Mouse (Mus musculus) cerebellum, adult 18-20 months (tissue): ENCODE measurements around the gene Slc3a2.
"Not testable (repeated sequence)": the region's sequence is repeated elsewhere in the genome, so short reads cannot be mapped to it uniquely, and the experiment has no call there.

ENCODE experiments used
- DNase-seq, 2 experiments: peaks; one replicate each; pipeline ENCODE4 v3.0.0; 2021

Gene Slc3a2

DNA sequence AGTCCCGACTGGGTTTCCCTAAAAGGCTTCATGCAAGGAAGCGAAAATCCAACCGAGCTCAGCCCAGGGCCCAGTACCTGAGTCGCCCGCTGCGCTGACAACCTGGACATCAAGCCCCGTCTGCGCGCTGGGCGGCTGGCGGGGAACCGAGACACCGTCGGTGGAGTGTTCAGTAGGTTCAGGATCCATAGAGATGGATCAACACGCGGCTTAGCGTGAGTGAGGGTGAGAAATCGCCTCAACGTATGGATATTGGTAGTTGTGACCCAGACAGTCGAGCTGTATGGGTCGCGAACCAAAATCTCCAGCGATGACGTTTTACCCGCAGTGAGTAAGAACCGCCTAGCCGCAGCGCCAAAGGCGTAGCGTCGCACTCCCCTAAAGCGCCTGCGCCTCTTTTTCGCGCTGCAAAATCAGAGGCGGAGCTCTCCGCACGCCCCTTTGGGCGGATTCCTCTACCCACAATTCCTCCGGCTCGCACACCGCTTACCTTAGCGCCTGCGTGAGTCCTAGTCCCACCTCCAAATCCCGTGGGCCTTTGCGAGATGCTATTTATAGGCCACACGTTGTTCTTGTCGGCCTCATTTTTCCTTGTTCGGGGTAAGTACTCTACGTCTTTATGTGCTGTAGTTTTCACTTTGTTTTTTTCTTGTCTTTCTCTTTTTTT lies at the start of gene Slc3a2:
Gene Slc3a2, minus strand, starts transcription at position 463 of the 667 bp plus-strand sequence.
- peak; percentile 96 to 98 for DNase-seq

DNA sequence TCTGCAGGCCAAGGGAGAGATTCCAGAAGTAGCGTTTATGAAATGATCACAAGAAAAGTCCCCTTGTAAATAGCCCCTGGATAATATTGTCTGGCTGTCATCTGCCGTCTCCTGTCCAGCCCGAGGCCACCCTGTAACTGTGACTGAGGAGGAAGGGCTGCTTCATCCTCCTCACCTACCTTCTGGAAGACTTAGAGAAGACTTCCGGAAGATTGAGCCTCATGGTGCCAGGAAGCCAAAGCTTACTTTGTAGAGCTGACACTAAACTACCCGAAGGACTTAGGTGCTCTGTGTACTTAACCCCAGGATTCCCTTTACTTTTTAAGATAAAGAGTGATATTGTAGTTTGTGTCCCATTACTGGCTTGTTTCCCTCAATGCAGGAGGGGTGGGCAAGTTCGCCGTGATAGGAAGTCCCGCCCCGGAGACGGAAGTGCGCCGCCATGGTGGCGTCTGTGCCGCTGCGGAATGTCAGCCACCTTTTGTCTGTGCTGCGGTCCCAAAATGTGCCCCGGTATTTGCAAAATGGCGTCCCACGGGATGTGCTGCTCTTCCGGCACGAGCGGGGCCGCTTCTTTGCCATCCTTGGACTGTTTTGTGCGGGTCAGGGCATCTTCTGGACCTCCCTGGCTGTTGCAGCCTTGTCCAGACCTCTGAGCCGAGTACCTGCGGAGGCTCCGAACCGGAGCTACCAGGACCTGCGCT lies 47.5 kb upstream of the Slc3a2 start, which contains the start of gene Tmem223:
Gene Tmem223, plus strand, starts transcription at position 430 of the 704 bp plus-strand sequence.
- peak; percentile 82 to 84 for DNase-seq

DNA sequence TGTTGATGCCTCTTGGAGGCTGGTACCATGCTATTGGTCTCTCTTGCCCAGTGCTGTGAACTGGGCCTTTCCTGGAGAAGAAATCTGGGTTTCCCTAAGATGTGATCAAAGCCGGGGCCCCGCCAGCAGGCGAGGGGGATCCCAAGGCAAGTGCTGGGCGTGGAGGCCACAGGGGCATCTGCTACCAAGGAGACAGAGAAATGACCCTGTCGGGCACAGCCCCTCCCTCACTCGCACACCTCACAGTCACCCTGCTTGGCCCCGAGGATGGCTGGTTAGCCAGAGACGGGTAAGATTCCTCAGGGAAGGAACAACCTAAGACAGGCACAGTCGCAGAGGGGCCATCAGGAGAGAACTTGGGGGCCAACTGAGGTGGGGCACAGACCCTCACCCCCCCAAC lies 42.4 kb upstream of the Slc3a2 start:
- DNase-seq = no peak

DNA sequence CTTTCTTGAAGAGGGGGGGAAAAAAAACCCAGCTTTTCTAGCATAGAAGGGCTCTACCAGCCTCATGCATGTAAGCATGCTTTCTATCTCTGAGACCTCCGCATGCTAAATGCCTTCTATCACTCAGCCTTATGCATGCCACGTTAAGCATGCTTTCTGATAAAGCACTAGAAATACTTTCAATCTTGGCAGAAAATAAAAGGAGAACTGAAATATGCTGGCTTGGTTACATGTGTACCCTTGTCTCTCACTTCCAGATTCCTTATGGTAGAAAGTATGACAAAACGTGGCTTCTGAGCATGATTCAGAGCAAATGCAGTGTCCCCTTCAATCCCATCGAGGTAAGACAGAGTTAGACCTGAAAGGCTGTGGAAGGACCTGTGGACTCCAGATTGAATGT lies 40.1 kb upstream of the Slc3a2 start:
- no peak for DNase-seq

DNA sequence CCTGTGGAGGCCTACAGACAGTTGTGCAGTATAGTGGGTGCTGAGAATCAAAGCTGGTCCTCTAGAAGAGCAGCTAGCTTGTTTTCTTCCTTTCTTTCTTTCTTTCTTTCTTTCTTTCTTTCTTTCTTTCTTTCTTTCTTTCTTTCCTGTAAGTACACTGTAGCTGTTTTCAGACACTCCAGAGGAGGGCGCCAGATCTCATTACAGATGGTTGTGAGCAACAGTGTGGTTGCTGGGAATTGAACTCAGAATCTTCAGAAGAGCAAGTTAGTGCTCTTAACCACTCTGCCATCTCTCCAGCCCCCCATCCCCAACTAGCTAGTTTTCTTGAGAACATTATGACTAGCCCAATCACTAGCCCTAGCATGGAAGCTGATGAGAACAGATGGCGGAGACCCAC lies 37.6 kb upstream of the Slc3a2 start:
- no peak for DNase-seq

DNA sequence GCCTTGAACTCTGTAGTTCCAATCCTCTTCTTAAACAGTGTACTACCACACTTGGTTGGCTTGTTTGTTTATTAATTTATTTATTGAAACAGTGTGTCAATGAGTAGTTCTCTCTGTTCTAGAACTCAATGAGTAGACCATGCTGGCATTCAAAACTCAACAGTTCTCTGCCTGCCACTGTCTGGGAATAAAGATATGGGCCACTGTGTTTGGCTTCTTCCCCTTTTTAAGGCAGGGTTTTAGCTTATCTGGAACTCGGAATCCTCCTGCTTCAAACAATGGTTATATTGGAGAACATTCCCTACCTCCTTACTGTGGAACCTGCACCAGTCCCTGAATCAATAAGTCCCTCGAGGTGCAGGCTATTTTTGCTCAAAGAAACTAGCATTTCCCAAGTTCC lies 35.7 kb upstream of the Slc3a2 start:
- DNase-seq = no peak

DNA sequence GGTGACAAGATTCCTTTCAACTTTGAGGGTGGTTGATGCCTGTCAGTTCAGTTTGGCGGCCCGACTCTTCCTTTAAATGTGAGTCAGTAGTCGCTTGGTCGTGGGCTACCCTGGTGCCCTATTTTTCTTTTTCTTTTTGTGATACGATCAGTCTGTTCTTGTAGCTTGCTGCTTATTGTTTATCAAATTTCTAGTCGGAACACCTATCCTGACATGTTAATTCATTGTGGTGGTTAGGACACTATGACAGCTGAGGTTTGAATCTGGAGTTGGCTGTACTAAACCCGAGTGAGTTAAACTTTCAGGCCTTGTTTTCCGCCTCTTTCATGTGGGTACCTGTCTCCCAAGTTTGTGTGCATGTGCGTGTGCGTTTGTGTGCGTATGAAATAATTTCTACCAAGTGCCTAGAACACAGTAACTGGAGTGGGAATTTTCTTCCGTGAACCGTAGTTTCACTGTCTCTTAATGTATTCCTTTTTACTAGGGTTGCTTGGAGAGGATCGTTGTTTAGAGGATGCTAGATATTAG lies 34.4 kb upstream of the Slc3a2 start:
- no peak for DNase-seq

DNA sequence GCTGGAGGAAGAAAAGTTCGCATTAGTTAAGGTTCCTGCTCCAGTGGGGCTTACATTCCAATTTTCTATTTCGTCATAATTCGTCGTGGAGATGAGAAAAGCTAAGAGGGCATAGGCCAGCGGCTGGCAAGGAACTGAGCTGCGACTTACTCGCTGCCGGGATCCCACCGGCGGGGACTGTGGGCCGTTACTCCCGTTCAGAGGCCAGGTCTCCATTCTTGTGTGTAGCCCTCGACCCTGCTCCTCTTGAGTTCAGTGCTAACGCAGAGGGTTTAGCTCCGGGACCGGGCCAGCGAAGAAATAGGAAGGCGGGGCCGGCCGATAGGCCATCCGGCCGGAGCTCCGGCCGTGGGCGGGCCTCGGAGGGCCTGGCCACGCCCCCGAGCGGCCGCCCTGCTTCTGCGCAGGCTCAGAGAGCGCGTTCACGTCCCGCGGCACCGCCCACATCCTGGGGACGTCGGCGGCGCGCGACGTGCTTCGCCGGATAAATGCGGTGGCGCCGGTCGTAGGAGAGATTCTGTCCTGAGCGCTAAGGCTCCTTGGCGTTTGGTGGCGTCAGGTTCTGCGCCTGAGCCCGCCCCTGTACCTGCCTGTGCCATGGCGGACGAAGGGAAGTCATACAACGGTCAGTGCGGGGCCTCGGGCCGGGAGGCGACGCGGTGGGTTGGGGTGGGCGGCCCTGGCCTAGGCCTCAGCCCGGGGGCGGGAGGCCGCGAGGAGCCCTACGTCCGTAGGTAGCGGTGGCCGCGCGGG lies 33.6 kb upstream of the Slc3a2 start, which contains the start of gene Nxf1:
Gene Nxf1, plus strand, starts transcription at position 439 of the 753 bp plus-strand sequence.
- peak; percentile 90 to 95 for DNase-seq

DNA sequence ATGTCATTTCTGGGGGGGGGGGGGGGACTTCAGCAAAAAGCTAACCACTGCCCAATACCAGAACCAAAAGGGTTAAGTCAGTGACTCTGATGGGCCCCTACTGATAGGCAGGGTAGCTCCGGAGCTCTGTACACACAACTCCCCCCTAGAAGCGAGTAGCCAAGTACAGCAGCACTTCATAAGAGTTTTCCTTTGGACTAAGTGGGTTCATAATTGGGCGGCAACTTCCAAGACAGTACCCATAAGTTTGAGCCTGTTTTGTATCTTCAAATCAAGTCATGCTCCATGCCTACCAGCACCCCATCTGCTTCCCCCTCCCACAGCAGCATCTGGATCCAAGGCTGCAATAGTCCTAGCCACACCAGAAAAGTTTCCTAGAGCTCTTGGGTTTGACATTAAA lies 32.5 kb upstream of the Slc3a2 start:
- no peak for DNase-seq

DNA sequence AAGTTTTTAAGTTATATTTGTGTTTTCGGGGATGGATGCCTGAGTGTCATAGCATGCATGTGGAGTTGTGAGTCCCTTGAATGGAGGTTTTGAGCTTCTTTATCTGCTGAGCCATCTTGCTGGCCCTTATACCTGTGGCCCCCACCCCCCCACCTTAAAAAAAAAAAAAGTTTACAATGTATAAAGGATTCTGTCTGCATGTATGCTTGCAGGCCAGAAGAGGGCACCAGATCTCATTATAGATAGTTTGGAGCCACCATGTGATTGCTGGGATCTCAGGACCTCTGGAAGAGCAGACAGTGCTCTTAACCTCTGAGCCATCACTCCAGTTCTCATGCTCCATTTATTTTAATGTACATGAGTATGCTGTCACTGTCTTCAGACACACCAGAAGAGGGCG lies 24.2 kb upstream of the Slc3a2 start:
- DNase-seq = no peak

DNA sequence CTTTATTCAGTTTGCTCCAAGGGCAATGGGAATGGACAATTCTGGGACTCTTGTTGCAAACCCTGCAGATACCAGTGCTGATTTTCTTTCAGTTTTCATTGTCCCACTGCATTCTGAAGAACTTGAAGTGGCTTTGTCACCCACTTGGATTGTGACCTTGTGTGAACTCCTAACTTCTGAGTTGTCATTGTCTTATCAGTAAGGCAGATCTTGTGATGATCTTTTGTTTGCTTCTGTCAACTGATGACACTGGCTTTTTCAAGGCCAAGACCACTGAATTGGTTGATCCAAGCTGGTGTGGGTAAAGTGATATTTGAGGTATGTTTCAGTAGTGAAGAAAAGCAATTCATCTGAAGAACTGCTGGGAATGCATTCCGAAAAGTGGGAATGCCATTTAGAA lies 22.2 kb upstream of the Slc3a2 start:
- no peak for DNase-seq

DNA sequence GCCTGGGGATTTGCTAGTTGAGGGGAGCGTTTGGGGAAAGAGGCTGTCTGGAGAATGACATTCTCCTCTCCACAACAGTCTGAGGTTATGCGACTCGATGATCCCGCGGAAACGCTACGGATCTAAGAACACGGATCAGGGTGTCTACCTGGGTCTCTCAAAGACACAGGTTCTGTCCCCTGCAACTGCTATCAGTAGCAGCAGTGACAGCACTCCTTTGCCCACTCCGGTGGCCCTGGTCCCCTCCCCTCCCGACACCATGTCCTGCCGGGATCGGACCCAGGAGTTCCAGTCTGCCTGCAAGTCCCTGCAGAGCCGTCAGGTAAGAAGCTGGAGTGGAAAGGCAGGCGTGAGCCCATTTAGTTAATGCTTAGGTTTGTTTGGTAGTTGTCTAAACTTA lies 19.0 kb upstream of the Slc3a2 start:
- DNase-seq = peak in 1 of 2 experiments; percentile 30

DNA sequence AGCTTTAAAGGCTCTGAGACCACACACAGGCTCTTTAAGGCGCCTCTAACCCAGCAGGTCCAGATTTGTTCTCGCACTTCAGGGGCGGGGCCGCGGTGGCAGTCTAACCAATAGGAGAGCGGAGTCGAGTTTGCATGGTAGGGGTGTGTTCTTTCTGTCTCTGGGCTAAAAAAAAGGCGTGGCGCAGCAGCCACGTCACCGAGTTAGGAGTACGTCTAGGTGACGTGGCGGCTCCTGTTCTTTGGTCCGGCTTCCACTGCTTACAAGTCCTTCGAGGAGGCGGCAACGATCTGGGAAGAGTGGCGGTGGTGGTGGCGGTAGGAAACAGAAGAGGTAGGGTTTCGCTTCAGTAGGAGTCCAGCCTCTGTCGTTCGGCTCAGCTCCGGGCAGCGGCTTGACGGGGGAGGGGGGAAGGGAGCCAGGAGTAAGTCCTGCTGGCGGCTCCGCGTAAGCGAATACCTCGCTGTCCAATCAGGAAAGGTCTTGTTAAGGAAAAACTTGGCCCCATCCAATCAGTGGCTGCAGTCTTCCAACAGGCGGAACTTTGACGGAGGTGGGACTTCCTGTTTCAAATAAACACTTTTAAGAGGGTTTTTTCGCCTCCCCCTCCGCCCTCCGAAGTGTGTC lies 18.2 kb upstream of the Slc3a2 start, which contains the start of gene Stx5a:
Gene Stx5a, plus strand, starts transcription at position 171 of the 627 bp plus-strand sequence.
- DNase-seq = peak; percentile 94 to 97

DNA sequence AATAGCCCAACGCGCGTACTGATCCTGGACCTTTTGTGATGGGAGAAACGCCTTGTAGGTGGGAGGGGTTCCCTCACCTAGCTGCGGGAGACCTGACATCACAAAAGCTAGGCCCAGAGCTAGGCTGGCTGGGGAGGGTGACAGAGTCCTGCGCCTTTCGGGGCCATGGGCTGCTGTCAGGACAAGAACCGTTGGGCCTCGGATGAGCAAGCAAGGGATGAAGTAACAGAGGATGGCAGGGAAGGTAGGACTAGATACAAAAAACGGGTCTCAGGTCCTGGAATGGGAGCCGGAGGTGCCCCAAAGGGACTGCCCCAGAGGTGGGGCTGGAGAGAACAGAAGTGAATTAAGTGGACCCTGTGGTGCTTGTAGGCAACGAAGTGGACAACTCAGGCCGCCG lies 17.4 kb upstream of the Slc3a2 start, which contains the start of gene 1700092M07Rik:
Gene 1700092M07Rik, plus strand, starts transcription at position 116 of the 400 bp plus-strand sequence.
- peak in 1 of 2 experiments; percentile 25 for DNase-seq

DNA sequence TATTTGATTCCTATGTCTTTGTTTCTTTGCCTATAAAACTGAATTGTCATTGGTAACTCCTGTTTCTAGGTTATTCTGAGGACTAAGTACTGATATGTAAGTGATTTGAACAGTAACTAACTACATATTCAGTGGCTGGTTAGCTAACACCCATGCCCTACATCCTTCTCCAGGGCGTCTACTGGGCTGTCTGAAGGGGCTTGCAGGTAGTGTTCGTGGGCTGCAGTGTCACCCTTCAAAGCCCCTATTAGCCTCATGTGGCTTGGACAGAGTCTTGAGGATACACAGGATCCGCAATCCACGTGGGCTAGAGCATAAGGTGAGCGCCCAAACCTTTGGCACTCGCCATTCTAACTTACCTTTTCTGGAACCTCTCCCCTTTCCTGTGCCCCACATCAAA lies 16.5 kb upstream of the Slc3a2 start:
- DNase-seq = no peak

DNA sequence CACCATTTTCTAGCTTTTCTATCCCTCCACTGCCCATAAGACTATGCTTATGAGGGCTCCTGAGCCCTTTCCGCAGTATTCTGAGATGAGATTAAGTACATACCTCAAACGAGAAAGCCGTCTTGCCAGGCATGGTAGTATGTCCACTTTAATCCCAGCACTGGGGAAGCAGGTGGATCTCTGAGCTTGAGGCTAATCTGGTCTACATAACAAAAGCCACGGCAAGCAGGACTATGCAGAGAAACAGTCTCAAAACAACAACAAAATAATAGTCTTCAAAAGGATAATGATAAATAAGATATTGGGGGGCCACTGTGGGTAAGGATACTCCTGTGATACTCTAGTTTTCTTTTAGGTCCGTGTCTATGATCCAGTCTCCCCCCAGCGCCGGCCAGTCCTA lies 15.7 kb upstream of the Slc3a2 start:
- no peak for DNase-seq

DNA sequence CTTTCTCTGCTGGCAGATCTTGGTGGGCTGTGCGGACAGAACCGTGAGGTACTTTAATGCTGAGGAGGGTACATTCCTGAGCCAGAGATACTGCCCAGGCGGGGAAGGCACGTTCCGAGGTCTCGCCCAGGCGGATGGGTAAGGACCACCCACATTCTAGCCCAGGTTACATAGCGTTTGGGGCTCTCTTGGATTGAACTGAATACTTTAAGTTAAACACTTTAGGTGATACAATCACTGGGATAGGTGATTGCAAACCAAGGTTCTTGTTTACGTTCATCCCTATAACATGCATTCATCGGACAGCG lies 12.9 kb upstream of the Slc3a2 start:
- no peak for DNase-seq

DNA sequence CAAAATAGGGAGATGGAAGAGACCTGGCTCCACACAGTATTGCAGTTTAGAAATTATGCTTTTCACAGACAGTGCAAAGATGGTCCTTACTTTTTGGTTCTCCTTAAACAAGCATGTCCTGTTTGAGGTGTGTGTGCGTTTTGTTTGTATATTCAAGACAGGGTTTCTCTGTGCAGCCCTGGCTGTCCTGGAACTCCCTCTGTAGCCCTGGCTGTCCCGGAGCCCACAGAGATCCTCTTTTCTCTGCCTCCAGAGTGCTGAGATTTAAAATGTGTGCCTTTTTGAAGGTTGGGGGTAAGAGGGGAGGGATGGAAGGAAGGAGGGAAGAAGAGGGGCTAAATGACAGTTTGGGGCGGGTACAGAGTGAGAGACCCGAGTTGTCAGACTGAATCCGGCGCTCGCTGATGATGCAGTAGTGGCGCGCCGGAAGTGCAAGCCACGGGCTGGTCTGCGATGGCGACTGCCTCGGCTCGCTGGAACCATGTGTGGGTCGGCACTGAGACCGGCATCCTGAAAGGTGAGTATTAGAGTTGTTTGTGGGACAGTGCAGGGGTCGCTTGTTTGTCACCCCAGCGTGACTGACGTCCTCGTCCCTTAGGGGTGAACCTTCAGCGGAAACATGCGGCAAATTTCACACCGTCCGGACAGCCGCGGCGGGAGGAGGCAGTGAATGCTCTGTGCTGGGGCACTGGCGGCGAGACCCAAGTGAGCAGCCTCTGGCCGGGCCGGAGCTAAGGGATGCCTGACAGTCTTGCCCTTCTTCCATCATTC lies 12.4 kb upstream of the Slc3a2 start, which contains the start of gene Wdr74:
Gene Wdr74, plus strand, starts transcription at position 439 of the 771 bp plus-strand sequence.
- peak; percentile 92 to 96 for DNase-seq

DNA sequence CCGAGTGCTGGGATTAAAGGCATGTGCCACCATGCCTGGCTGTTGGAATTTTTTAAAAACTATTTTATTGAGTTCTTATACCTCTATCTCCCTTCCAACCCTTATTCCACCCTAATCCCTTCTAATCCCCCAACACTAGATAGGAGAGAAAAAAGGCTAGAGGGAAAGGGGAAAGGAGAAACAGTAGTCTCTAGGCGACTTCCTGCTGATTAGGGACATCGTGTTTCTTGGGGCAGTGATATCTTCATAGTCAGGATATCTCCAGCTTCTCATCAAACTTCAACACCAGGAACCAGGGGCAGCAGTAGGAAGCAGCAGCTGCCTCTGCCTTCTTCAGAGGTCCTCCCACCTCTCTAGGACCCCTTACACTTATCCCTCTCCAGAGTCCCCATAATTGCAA lies 11.2 kb upstream of the Slc3a2 start:
- no peak for DNase-seq

DNA sequence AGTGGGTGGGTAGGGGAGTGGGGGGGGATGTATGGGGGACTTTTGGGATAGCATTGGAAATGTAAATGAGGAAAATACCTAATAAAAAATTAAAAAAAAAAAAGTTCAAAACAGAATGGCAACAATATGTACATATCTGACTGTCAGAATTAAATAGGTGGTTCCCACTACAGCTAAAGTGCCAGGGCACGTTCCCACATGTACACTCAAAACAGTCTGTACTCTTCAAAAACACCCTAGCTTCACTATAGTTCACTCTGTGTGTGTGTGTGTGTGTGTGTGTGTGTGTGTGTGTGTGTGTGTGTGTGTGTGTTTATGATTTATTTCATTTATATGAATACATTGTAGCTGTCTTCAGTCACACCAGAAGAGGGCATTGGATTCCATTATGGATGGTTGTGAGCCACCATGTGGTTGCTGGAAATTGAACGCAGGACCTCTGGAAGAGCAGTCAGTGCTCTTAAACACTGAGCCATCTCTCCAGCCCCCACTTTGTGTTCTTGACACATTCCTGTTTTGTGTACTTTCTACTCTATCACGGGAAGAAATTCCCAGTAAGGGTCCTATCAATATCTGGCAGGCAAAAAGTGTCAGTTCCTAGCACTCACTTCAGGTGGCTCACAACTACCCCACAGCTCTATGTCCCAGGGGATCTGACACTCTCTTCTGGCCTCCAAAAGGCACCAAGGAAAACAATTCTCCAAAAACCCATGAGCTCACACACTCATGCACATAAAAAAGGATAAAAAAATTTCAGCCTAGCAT lies 5.3 kb upstream of the Slc3a2 start:
- not testable (repeated sequence) for DNase-seq

DNA sequence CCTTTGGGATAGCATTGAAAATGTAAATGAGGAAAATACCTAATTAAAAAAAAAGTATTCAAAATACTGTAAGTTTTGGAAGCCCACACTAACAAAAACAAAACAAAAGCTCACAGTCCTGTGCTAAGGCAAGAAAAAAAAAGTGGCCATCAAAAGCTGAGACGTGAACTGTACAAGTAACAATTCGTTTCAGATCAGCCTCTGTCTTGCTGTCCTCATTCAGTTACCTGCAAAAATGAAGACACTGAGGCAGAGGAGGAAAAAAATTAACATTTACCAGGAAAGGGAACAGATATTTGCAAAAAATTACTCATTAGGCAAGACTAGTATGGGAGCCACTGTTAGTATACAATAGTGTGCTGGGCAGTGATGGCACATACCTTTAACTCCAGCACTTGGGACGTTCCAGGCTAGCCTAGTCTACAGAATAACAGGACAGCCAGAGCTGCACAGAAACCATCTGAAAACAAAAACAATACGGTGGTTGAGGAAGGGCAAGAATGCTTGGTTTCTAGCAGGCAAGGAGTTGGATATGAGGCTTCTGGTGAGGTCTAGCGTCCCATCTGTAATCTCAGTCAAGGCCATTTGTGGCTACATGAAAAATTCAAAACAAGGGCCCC lies 4.4 kb upstream of the Slc3a2 start:
- DNase-seq = no peak
